Mouse (Mus musculus) regulatory T cell (primary cell): ENCODE measurements around the gene Kif21a.

Source experiments
- in situ Hi-C: fragments of 300-600 bp; cut with MboI, MseI; formaldehyde crosslinking; loops from one replicate; pipeline ENCODE4 v1.15.1; 2025; ENCODE audit warnings: high pct_unique_total_duplicates

Kif21a gene

DNA sequence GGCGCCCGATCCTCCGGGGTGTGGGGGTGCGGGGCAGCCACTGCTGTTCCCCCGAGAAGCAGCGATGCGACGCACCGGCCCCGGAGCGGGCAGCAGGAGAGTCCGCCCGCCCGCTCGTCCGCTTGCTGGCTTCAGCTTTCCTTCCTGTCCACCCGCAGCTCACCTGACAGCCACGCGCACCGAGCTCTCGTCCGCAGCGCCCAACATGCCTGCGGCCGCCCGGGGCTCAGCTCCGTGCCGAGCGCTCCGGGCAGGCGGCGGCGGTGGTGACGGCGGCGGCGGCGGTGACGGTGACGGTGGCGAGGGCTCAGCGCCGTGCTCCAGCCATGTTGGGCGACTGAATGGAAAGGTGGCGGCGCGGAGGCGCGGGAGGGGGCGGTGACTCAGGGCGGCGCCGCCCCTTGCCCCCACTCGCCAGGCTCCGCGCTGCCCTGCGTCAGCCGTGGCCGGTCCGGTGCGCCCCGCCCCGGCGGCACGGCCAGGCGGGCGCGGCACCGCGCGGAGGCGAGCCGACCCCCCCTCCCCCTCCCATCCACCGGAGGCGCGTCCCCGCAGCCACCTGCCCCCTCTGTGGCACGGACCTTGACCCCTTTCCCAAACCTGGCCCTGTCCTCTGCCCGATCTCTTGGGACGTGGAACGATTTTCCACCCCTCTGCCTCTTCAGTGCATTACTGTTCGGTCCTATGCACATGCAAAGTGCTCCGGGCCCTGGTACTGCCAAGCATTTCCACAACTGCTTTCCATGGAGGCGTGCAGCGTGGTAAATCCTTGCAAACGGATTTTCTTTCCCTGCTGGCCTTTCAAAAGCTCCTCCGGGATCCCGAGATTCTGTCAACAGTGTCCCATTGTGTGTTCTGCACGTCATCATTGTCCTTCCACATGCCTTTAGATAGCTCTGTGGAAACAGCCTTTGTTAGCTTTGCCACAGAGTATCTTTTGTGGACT is at the start of gene Kif21a:
Kif21a (minus strand) TSS at position 453 of the 946 bp plus-strand sequence.
- in situ Hi-C loops: no loop called here

GRCm38 (mm10) chr15:91096606-91097005 is 46.9 kb upstream of the Kif21a start:
- in situ Hi-C loops: no loop called here

- in situ Hi-C loops: no loop called here
These were observed 39.7 kb upstream of the Kif21a start for GRCm38 (mm10) chr15:91089427-91089826.

DNA sequence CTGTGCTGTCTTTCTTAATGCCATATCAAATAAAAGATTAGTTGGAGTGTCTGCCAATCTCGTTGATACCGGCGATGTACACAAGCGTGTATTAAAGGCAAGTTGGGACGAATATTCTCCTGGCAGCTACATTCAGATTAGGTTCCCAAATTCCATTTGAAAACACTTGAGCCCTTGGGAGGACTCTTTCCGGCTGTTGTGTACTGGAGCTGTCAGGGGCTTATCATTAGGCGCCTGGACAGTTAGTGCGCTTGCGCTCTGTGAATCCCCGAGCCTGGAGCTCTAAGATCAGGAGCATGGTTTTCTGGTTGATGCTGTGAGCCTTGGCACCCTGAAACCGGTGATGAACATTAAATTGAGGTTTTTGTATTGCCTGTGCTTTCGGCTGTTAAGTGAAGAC is 38.3 kb upstream of the Kif21a start:
- in situ Hi-C loops: no loop called here

- in situ Hi-C loops: no loop called here
These were observed 28.0 kb upstream of the Kif21a start for GRCm38 (mm10) chr15:91077457-91078410.

DNA sequence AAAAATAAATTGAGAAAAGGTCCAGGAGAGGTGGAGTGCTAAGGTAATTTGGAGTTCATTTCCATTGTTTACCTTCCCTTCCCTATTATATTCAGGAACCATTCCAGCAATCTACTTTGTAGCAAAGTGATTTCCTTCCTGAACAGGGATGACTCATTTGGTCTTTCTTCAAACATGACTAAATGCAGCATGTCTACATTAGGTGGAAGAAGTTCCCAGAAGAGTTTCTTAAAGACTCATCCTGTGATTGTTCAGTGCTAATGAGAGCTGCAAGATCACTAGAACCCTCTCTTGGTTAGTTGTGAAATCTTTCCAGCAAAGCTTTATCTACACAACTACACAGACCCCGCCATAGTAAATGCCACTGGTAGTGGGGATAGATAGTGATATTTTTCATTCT is 22.7 kb upstream of the Kif21a start:
- in situ Hi-C loops: no loop called here

DNA sequence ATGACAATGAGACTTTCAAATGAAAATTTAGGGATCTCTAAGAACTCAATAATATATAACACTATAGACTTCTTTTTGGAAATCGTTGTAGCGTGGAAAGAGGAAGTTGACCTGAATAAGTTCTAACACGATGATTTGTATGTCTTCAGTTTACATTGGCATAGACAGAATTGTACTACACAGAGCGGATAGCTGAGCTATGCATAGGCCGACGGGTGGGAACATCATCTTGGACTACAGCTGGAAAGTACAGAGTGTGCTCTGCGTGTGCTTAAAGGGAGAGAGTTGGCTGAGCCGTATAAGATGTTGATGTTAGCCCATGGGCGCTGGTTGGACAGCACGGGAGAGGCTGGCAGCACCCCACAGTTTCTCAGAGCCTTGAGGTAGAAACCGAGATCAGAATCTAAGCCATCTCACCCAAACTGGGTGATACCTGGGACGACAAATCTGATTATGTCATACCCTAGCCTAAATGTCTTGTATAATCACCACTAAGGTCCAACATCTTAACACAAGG is 14.6 kb upstream of the Kif21a start:
- in situ Hi-C loops: no loop called here

DNA sequence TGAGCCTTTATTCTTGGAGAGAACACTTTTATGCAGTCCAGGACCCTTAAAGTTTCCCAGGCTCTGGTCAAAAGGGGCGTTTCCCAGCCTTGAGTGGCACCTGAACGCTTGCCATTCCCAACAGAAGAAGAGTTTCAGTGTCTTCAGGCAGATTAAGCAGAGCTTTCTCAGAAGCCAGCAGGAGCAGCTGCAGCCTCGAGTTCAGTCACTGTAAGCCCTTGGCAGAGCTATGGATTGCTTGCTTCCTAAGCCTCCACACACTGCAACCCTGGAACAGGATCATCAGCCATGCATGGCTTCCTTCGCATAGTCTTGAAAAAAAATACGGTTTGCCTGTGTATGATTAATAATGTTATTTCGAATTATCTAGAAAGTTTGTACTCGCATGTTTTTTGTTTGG is 14.1 kb upstream of the Kif21a start:
- in situ Hi-C loops: no loop called here

- in situ Hi-C loops: no loop called here
These were observed 7.2 kb upstream of the Kif21a start for GRCm38 (mm10) chr15:91056866-91057342.

DNA sequence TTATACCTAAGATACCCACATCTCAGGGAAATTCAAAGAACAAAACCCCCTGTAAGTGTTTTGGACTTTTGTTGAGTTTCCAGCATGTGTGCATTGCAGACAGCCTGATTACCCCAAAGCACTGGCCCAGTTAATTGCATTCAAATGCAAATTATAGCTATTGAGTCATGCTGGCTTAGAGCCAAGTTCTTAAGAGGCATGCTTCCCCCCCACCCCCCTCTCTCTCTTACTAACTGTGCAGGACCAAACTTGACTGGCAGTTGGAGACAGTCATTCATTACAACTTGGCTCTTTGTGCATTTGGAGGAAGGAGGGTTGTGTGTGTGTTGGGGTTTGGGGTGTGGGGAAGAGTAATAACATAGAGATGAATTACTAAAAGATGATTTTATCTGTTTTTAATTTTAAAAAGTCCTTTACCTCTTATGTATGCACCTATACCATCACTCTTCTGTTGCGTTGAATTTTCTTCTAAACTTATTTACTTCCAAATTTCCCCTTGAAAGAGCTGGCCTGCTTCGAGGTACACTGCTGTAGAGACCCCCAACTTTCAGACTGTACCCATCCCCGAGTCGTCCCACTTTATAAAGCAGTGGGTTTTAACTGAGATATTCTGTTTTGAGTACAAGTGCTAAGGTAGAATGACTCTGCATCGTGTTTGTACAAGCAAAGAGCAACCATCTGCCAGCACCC is 6.6 kb upstream of the Kif21a start:
- in situ Hi-C loops: no loop called here

GRCm38 (mm10) chr15:91048951-91049495 is 725 bp downstream of the Kif21a start:
- in situ Hi-C loops: no loop called here

- in situ Hi-C loops: no loop called here
These were observed 2.1 kb downstream of the Kif21a start for GRCm38 (mm10) chr15:91047627-91048026.

- in situ Hi-C loops: no loop called here
These were observed 3.2 kb downstream of the Kif21a start for GRCm38 (mm10) chr15:91046506-91046905.

DNA sequence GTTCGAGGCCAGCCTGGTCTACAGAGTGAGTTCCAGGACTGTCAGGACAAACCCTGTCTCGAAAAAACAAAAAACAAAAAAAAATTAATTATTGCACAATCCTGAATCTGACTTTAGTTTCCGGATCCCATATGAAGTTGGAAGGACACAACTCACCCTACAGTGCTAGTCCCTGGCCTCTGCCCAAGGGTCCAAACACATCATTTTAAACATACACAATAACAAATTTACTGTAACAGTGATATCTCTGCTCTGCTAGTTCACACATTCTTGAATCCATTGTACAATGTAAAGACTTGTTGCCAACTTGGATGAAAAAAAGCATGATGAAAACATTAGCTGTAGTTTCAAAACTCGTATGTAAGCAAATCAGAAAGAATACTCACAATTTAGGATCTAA is 6.5 kb downstream of the Kif21a start:
- in situ Hi-C loops: no loop called here

DNA sequence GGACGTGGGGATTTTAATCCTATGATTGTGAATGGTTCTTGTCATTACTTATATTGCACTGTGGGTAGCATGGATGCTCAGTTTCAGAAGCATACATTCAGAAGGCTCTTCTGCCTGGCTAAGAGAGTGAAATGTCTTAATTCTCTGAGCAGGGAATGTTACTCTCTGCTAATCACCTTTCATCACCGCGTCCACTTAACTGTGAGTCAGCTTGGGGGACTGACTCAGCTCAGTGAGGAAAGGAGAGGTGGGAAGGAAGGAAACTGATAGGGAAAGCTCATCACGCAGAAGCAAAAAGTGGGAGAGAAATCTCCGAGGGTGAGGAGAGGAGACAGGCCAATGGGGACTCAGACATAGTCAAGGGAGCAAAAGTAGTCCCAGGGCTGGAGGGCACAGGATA is 10.9 kb downstream of the Kif21a start:
- in situ Hi-C loops: no loop called here

DNA sequence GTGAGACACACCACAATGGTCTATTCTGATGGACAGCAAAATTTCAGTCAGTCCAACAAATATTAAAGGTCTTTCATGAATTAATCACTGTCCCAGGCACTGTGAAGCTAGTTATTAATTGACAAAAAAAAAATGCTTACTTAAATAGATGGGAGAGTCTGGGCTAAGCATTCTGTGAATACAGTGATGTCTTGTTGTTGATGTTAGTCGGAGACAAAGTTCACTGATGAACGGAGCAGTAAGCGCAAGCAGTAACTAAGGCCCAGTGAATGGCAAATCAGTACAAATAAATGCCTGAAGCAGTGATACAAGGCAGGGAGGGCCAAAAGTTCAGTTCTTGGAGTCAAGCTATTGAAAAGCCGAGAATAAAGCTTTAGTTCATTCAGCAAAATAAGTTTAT is 15.7 kb downstream of the Kif21a start:
- in situ Hi-C loops: no loop called here

DNA sequence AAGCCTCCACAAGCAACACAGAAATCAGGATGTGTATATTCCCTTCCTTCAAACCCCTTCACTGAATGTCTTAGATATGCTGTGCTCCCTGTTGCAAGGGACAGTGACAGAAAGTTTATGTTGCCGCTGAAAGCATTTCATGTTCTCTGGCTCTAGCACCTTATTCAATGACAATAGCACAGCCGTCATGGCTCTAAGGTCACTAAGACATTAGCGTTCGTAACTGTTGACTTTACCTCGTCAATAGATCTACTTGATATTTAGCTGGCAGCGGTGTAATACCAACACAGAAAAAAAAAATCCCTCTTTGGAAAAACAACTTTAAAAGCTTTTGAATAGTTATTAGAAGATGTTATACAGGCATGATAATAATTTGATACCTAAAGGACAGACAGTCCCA is 16.2 kb downstream of the Kif21a start:
- in situ Hi-C loops: no loop called here

DNA sequence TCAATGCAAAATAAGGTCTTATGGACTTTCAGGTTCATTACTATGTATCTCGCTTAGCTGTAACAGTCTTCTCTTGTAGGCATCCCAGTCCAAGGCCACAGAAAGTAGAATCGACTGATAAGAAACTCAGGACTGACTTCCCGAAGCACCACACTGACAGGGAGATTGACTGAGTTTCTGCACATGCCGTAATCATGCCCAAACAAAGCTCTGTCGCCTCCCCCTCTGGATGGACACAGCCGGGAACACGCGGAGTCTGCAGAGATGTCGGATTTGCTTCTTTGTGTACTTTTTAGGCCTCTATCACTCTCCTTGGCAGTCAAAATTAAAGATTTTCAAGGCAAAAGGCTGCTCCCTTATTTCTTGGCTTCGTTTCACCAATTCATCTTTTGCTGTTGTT is 20.8 kb downstream of the Kif21a start:
- in situ Hi-C loops: no loop called here

DNA sequence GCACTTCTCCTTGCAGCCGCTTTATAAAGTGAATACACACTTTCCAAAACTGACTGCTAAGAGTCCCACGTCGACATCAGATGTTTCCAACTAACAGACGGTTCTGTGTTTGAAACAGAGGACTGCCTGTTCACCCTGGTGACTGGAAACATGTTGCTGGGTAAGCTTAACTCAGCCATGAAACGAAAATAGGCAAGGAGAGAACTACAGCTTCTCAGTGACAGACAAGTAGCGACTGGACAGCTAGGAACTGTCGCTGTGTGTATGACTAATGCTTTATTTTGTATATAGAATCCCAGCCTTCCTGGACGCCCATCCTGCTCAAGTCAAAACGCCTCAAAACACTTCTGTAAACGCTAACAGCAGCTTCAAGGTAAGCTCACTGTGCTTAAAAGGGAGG is 21.3 kb downstream of the Kif21a start:
- in situ Hi-C loops: no loop called here

GRCm38 (mm10) chr15:91022276-91022675 is 27.5 kb downstream of the Kif21a start:
- in situ Hi-C loops: no loop called here

- in situ Hi-C loops: no loop called here
These were observed 30.9 kb downstream of the Kif21a start for GRCm38 (mm10) chr15:91018861-91019187.
